Mouse (Mus musculus) spleen, adult 2 months (tissue): ENCODE measurements around the gene Pdss2.

Source experiments
- CTCF ChIP-seq: fragments of 200-500 bp; IDR thresholded peaks from 2 replicates; pipeline ENCODE4 v1.5.1; 2011; ENCODE audit warnings: mild to moderate bottlenecking, inconsistent platforms; ENCODE audit not compliant: insufficient read depth, insufficient read length, insufficient replicate concordance; ENCODE audit errors: extremely low read depth
- POLR2A ChIP-seq: fragments of 200-500 bp; IDR thresholded peaks from 2 replicates; pipeline ENCODE4 v1.6.1; 2011; ENCODE audit warnings: low read depth, low read length, inconsistent platforms

DNA sequence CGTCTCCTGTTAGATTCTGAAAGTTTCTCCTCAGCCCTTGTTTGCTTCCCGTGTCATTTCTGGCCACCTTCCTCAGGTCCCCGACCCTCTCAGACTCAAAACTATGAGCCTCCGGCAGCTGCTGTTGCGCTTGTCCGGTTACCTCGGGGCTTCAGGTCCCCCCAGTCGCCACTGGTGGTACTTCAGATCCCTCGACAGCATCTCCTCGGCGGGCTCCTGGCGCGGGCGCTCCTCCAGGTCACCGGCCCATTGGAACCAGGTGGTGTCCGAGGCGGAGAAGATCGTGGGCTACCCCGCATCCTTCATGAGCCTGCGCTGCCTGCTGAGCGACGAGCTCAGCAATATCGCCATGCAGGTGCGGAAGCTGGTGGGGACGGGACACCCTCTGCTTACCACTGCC is 373 bp downstream of the Pdss2 start:
- TF ChIP-seq CTCF = no peak
- no peak for TF ChIP-seq POLR2A
